15 mouse cellular contexts compared by ENCODE assay signal in genomic region chr9:102261511-102261910, GRCm38 (mm10).
DNase-seq lines count a peak whose midpoint lies in the region; ATAC-seq and TF ChIP-seq lines count a peak whose summit lies in the region.
"Had no signal": no experiment of that assay in that cellular context is flagged by ENCODE, and none has a peak within 500 bp of the region (broad histone marks: within the 10 kb centered on the region; RNA-seq: fewer than 3 reads in every experiment).

No protein-coding gene starts in this region.

- no peak for TF ChIP-seq CTCF in brain, embryonic 14.5 days (IDR thresholded peaks at IDR 0.05; ENCODE audit: borderline replicate concordance, extremely low read depth, insufficient read depth, insufficient read length)

- H3K9ac ChIP-seq in forebrain, embryonic 12.5 days = no peak overlapping the region
- H3K9ac ChIP-seq in hindbrain, embryonic 13.5 days = no peak overlapping the region
- no peak overlapping the region for H3K9ac ChIP-seq in midbrain, embryonic 15.5 days
- H3K9ac ChIP-seq: heart, embryonic 13.5 days; lung, embryonic 14.5 days had no signal

- DNase-seq in brain, embryonic 14.5 days (ENCODE audit: low read depth) = peak; percentile 71
- DNase-seq in yolk sac, embryonic 10.5 days (ENCODE audit: low spot score) = no peak
- DNase-seq in frontal cortex, postnatal 25 days (ENCODE audit: low spot score in 2 of 2) = no peak
- no peak for DNase-seq in embryonic facial prominence, embryonic 10.5 days (ENCODE audit: low spot score)
- DNase-seq: B cell, adult 2 months; cerebellum, adult 18-20 months; gastrocnemius, postnatal 36 days; kidney, adult 2 months; kidney, postnatal 36 days; lung, embryonic 14.5 days had no signal

- WGBS in forebrain, embryonic 12.5 days = 3% methylated on average over 9 of the region's 9 CpGs
- 6% methylated on average over 9 of the region's 9 CpGs for WGBS in hindbrain, embryonic 13.5 days
- 7% methylated on average over 9 of the region's 9 CpGs for WGBS in midbrain, embryonic 15.5 days
- 25% methylated on average over 9 of the region's 9 CpGs for WGBS in embryonic facial prominence, embryonic 10.5 days

- 0 out of 2 replicates have a peak overlapping the region, but pooled peaks have one; percentile 47 for H3K27ac ChIP-seq in forebrain, embryonic 12.5 days
- peak overlapping the region; percentile 79; the same call in 1 of the 2 replicates for H3K27ac ChIP-seq in hindbrain, embryonic 13.5 days
- H3K27ac ChIP-seq in midbrain, embryonic 15.5 days = no peak overlapping the region
- H3K27ac ChIP-seq in embryonic facial prominence, embryonic 10.5 days (replicated peaks) = no peak overlapping the region
- H3K27ac ChIP-seq: heart, embryonic 13.5 days had no signal

- peaks cover 63% of the 10 kb centered on the region for H3K4me1 ChIP-seq in forebrain, embryonic 12.5 days
- peaks cover 63% of the 10 kb centered on the region for H3K4me1 ChIP-seq in hindbrain, embryonic 13.5 days (replicated peaks)
- H3K4me1 ChIP-seq in midbrain, embryonic 15.5 days = peaks cover 43% of the 10 kb centered on the region
- peaks cover 30% of the 10 kb centered on the region for H3K4me1 ChIP-seq in embryonic facial prominence, embryonic 10.5 days

- no peaks in the 10 kb centered on the region for H3K36me3 ChIP-seq in forebrain, embryonic 12.5 days (replicated peaks)
- H3K36me3 ChIP-seq in hindbrain, embryonic 13.5 days = no peaks in the 10 kb centered on the region
- H3K36me3 ChIP-seq in midbrain, embryonic 15.5 days (replicated peaks) = no peaks in the 10 kb centered on the region
- no peaks in the 10 kb centered on the region for H3K36me3 ChIP-seq in embryonic facial prominence, embryonic 10.5 days (replicated peaks)
- H3K36me3 ChIP-seq: heart, embryonic 13.5 days had no signal

- H3K4me3 ChIP-seq in forebrain, embryonic 12.5 days (replicated peaks) = no peak overlapping the region
- no peak overlapping the region for H3K4me3 ChIP-seq in hindbrain, embryonic 13.5 days
- H3K4me3 ChIP-seq in midbrain, embryonic 15.5 days = no peak overlapping the region
- H3K4me3 ChIP-seq in embryonic facial prominence, embryonic 10.5 days = no peak overlapping the region
- H3K4me3 ChIP-seq: heart, embryonic 13.5 days had no signal

- ATAC-seq in forebrain, embryonic 12.5 days (ENCODE audit: low FRiP score) = peak; percentile 67
- ATAC-seq in hindbrain, embryonic 13.5 days (ENCODE audit: low FRiP score) = peak; percentile 62
- no peak for ATAC-seq in midbrain, embryonic 15.5 days (replicated peaks)

- H3K4me2 ChIP-seq in forebrain, embryonic 12.5 days = peak overlapping the region; percentile 19; the same call in 1 of the 2 replicates
- H3K4me2 ChIP-seq in hindbrain, embryonic 13.5 days = 0 out of 2 replicates have a peak overlapping the region, but pooled peaks have one; percentile 4
- H3K4me2 ChIP-seq in midbrain, embryonic 15.5 days = peak overlapping the region; percentile 3; the same call in 1 of the 2 replicates
- H3K4me2 ChIP-seq: liver, embryonic 11.5 days; lung, embryonic 14.5 days had no signal

- no peak for TF ChIP-seq POLR2A in brain, embryonic 14.5 days (IDR thresholded peaks at IDR 0.05; ENCODE audit: borderline replicate concordance, extremely low read depth, insufficient read depth, insufficient read length, poor library complexity, severe bottlenecking)

- no peaks in the 10 kb centered on the region for H3K9me3 ChIP-seq in forebrain, embryonic 12.5 days
- H3K9me3 ChIP-seq in hindbrain, embryonic 13.5 days = no peaks in the 10 kb centered on the region
- no peaks in the 10 kb centered on the region for H3K9me3 ChIP-seq in midbrain, embryonic 15.5 days
- no peaks in the 10 kb centered on the region for H3K9me3 ChIP-seq in embryonic facial prominence, embryonic 10.5 days
- H3K9me3 ChIP-seq: heart, embryonic 13.5 days had no signal

- H3K27me3 ChIP-seq in forebrain, embryonic 12.5 days = peaks cover 56% of the 10 kb centered on the region
- H3K27me3 ChIP-seq in hindbrain, embryonic 13.5 days = peaks cover 39% of the 10 kb centered on the region
- no peaks in the 10 kb centered on the region for H3K27me3 ChIP-seq in midbrain, embryonic 15.5 days (replicated peaks)
- peaks cover 57% of the 10 kb centered on the region for H3K27me3 ChIP-seq in embryonic facial prominence, embryonic 10.5 days (replicated peaks; ENCODE audit: low read depth, poor library complexity, severe bottlenecking)

Comparison
In these comparisons a context has a peak if more than half of its experiments do, and no peak if none do; other contexts are left out.
1. H3K27ac ChIP-seq: peak in forebrain, embryonic 12.5 days (single experiment) and hindbrain, embryonic 13.5 days (single experiment); none in midbrain, embryonic 15.5 days (single experiment) and embryonic facial prominence, embryonic 10.5 days (single experiment).
2. Peak in every context shown above with its lines, with median percentiles within 50 percentile points of each other: H3K4me2 ChIP-seq.